Mouse (Mus musculus) stomach, embryonic 14.5 days (tissue): Measurements from ENCODE around the gene H2afz. TPM values are rescaled to one million over a fixed set of nuclear protein-coding genes. Genes with fewer than 3 reads are reported as not detected.
A peak's percentile ranks its signal among the peaks of the same experiment; 100 is the strongest.

Experiments used
- ATAC-seq: fragments of 200-750 bp; cut with Nextera tagmentation; 2 replicates; pipeline ENCODE4 v1.8.0; 2017; ENCODE audit warnings: low read depth, moderate TSS enrichment; ENCODE audit not compliant: insufficient number of reproducible peaks, insufficient read depth, low FRiP score
- H3K27ac ChIP-seq: fragments of 300-500 bp; sonication (generic); 2 replicates; pipeline ENCODE4 v1.5.1; 2014; ENCODE audit warnings: mild to moderate bottlenecking, low read length, moderate library complexity, mixed read lengths
- H3K27me3 ChIP-seq: fragments of 300-500 bp; sonication (generic); 2 replicates; pipeline ENCODE4 v1.6.1; 2014; ENCODE audit warnings: low read length, control low read depth, mixed read lengths; ENCODE audit not compliant: control insufficient read depth, insufficient read depth
- H3K36me3 ChIP-seq: fragments of 300-500 bp; sonication (generic); 2 replicates; pipeline ENCODE4 v1.6.1; 2014; ENCODE audit warnings: mild to moderate bottlenecking, control low read depth, low read length, moderate library complexity, mixed read lengths; ENCODE audit not compliant: control insufficient read depth, insufficient read depth
- H3K4me1 ChIP-seq: fragments of 300-500 bp; sonication (generic); 2 replicates; pipeline ENCODE4 v1.6.1; 2014; ENCODE audit warnings: low read length, control low read depth, mixed read lengths; ENCODE audit not compliant: control insufficient read depth, insufficient read depth
- H3K4me2 ChIP-seq: fragments of 300-500 bp; sonication (generic); replicated peaks from 2 replicates; pipeline ENCODE4 v1.6.1; 2014; ENCODE audit warnings: low read depth, low read length, control low read depth
- H3K4me3 ChIP-seq: fragments of 300-500 bp; sonication (generic); 2 replicates; pipeline ENCODE4 v1.5.1; 2014; ENCODE audit warnings: low read depth, low read length, control low read depth
- H3K9ac ChIP-seq: fragments of 300-500 bp; sonication (generic); replicated peaks from 2 replicates; pipeline ENCODE4 v1.6.1; 2014; ENCODE audit warnings: low read depth, mild to moderate bottlenecking, control low read depth, low read length, moderate library complexity, mixed read lengths
- H3K9me3 ChIP-seq: fragments of 300-500 bp; sonication (generic); 2 replicates; pipeline ENCODE4 v1.6.1; 2016; ENCODE audit warnings: low read depth, low read length, control low read depth; ENCODE audit not compliant: control insufficient read depth
- WGBS: fragments of 180-500 bp; shearing (Covaris S2); extraction: QIAGEN DNeasy Blood & Tissue Kit; methylation state at CpG from one replicate; pipeline ENCODE4 v1.1.7; 2014; 5-methylcytosine and 5-hydroxymethylcytosine counted together
- polyA plus RNA-seq: library from polyadenylated mRNA; unstranded; fragments of >200 nt; fragmentation: Nextera tagmentation; extraction: Ambion mirVana; gene quantifications from 2 replicates; pipeline ENCODE4 v1.2.1, GENCODE M21; 2014

H2afz gene
- polyA plus RNA-seq, 1 experiment from 2014 or later: 1,649 TPM

GRCm38 (mm10) chr3:137855328-137855727, 9.0 kb upstream of the H2afz start:
- WGBS: 58% methylated on average over 3 of the region's 3 CpGs
- Histone ChIP-seq H3K27me3 (no peaks in the 10 kb centered on the region), H3K4me3 (no peak overlapping the region), H3K9ac (no peak overlapping the region), H3K4me2 (no peak overlapping the region), H3K4me1 (no peaks in the 10 kb centered on the region), H3K27ac (no peak overlapping the region), H3K36me3 (no peaks in the 10 kb centered on the region), H3K9me3 (no peaks in the 10 kb centered on the region)
- no peak for ATAC-seq

- no peaks in the 10 kb centered on the region for H3K4me1 ChIP-seq
- no peaks in the 10 kb centered on the region for H3K9me3 ChIP-seq
- 56% methylated on average over 7 of the region's 7 CpGs for WGBS
- H3K36me3 ChIP-seq: no peaks in the 10 kb centered on the region
- H3K4me2 ChIP-seq: no peak overlapping the region
- H3K4me3 ChIP-seq: no peak overlapping the region
- no peaks in the 10 kb centered on the region for H3K27me3 ChIP-seq
- H3K9ac ChIP-seq: no peak overlapping the region
- no peak for ATAC-seq
- no peak overlapping the region for H3K27ac ChIP-seq
These were observed 8.2 kb upstream of the H2afz start for GRCm38 (mm10) chr3:137856061-137856460.

- no peak for ATAC-seq
- H3K9ac ChIP-seq: no peak overlapping the region
- no peaks in the 10 kb centered on the region for H3K4me1 ChIP-seq
- H3K27ac ChIP-seq: no peak overlapping the region
- H3K36me3 ChIP-seq: no peaks in the 10 kb centered on the region
- H3K4me3 ChIP-seq: no peak overlapping the region
- no peaks in the 10 kb centered on the region for H3K9me3 ChIP-seq
- H3K27me3 ChIP-seq: no peaks in the 10 kb centered on the region
- H3K4me2 ChIP-seq: no peak overlapping the region
- 55% methylated on average over 8 of the region's 8 CpGs for WGBS
These were observed 3.7 kb upstream of the H2afz start for GRCm38 (mm10) chr3:137860394-137861170.

- ATAC-seq: no peak
- H3K4me1 ChIP-seq: no peaks in the 10 kb centered on the region
- H3K9me3 ChIP-seq: no peaks in the 10 kb centered on the region
- H3K4me2 ChIP-seq: no peak overlapping the region
- 90% methylated on average over 4 of the region's 4 CpGs for WGBS
- H3K27me3 ChIP-seq: no peaks in the 10 kb centered on the region
- H3K27ac ChIP-seq: no peak overlapping the region
- no peaks in the 10 kb centered on the region for H3K36me3 ChIP-seq
- no peak overlapping the region for H3K9ac ChIP-seq
- no peak overlapping the region for H3K4me3 ChIP-seq
These were observed 2.9 kb upstream of the H2afz start for GRCm38 (mm10) chr3:137861436-137861835.

GRCm38 (mm10) chr3:137862600-137862999, 1.7 kb upstream of the H2afz start:
- H3K4me3 ChIP-seq: no peak overlapping the region
- no peaks in the 10 kb centered on the region for H3K9me3 ChIP-seq
- no peak overlapping the region for H3K27ac ChIP-seq
- no peak for ATAC-seq
- peaks cover 5% of the 10 kb centered on the region; the same call in 1 of the 2 replicates for H3K4me1 ChIP-seq
- H3K36me3 ChIP-seq: no peaks in the 10 kb centered on the region
- no peak overlapping the region for H3K4me2 ChIP-seq
- 92% methylated on average over 3 of the region's 3 CpGs for WGBS
- no peak overlapping the region for H3K9ac ChIP-seq
- H3K27me3 ChIP-seq: no peaks in the 10 kb centered on the region

GRCm38 (mm10) chr3:137863330-137864123, 760 bp upstream of the H2afz start:
- H3K27me3 ChIP-seq: no peaks in the 10 kb centered on the region
- peaks cover 5% of the 10 kb centered on the region; the same call in 1 of the 2 replicates for H3K4me1 ChIP-seq
- H3K36me3 ChIP-seq: no peaks in the 10 kb centered on the region
- ATAC-seq: no peak
- peak overlapping the region; percentile 83 for H3K27ac ChIP-seq
- H3K4me2 ChIP-seq: peak overlapping the region; percentile 54
- peak overlapping the region; percentile 41 for H3K9ac ChIP-seq
- WGBS: 32% methylated on average over 22 of the region's 22 CpGs
- peak overlapping the region; percentile 75 for H3K4me3 ChIP-seq
- no peaks in the 10 kb centered on the region for H3K9me3 ChIP-seq

- H3K9ac ChIP-seq: peak overlapping the region; percentile 95
- H3K4me3 ChIP-seq: peak overlapping the region; percentile 75
- WGBS: under 1% methylated on average over 55 of the region's 74 CpGs
- no peaks in the 10 kb centered on the region for H3K27me3 ChIP-seq
- no peaks in the 10 kb centered on the region for H3K9me3 ChIP-seq
- H3K36me3 ChIP-seq: no peaks in the 10 kb centered on the region
- peak overlapping the region; percentile 99 for H3K27ac ChIP-seq
- ATAC-seq: peak; percentile 51
- H3K4me1 ChIP-seq: peaks cover 10% of the 10 kb centered on the region
- peak overlapping the region; percentile 51 for H3K4me2 ChIP-seq
These were observed 998 bp downstream of the H2afz start for GRCm38 (mm10) chr3:137864988-137865982.

- Histone ChIP-seq H3K9ac (peak overlapping the region; percentile 82), H3K9me3 (no peaks in the 10 kb centered on the region), H3K4me2 (peak overlapping the region; percentile 71), H3K4me1 (peaks cover 10% of the 10 kb centered on the region), H3K27ac (peak overlapping the region; percentile 93), H3K27me3 (no peaks in the 10 kb centered on the region), H3K4me3 (peak overlapping the region; percentile 61), H3K36me3 (no peaks in the 10 kb centered on the region)
- 0% methylated on average over 2 of the region's 2 CpGs for WGBS
- ATAC-seq: no peak
These were observed 2.8 kb downstream of the H2afz start for GRCm38 (mm10) chr3:137867133-137867436.
